Mouse (Mus musculus) kidney, adult 9 months (tissue): Measurements from ENCODE around the gene Cdc42.

Source experiments
- DNase-seq: peaks from one replicate; pipeline ENCODE4 v3.0.0; 2022

The Cdc42 gene

GRCm38 (mm10) chr4:137369954-137370750 lies 12.6 kb upstream of the Cdc42 start:
- DNase-seq, result peak; percentile 70

- DNase-seq, result no peak
Observed at GRCm38 (mm10) chr4:137368198-137368597, 10.7 kb upstream of the Cdc42 start.

DNA sequence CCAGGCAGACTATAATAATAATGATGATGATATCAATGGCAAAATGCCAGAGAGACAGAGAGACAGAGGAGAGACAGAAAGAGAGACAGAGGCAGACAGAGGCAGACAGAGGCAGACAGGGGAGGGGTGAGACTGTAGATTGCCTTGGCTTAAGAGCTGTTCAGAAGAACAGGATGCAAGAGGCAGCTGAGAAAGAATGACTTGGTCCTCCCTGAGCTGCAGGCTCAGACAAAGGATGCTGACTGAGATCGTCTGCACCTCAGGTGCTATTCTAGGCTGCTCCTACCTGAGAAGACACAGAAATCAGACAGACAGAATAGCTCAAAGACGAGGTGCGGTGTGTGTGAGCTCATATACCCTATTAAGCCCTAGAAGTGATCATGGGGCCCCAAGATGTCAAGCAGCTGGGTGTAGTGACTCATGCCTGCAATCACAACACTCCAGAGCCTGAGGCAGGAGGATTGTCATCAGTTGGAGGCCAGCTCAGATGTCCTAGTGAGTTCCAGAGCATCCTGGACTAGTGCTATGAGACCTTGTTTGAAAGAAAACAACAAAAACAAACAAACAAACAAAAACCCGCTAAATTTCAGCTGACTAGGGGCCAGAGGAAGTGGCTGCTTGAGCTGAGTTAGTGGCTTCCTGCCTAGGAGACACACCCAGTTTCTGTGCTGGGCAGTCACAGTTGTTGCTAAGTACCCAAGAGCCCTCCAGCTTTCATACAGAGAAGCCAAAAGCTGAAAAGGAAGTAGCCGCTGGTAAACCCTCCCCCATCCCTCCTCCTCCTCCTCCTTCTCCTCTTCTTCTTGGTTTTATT lies 10.0 kb upstream of the Cdc42 start:
- peak; percentile 57 for DNase-seq

DNA sequence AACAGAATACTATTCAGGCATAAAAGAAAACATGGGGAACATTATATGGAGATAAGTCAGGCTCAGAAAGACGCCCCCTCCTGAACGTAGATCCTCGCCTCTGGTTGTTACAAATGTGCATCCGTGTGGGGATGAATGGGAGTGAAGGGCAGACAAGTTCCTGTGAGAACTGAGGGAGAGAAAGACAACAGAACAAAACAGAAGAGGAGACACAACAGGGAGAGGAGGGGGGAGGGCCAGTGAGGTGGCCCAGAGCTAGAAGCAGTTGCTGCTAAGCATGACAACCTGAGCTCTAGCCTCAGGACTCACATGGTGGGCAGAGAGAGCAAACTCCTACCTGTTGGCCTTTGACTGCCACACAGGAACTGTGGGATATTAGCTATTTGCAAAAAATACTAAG lies 8.6 kb upstream of the Cdc42 start:
- no peak for DNase-seq

- DNase-seq, result no peak
Observed at GRCm38 (mm10) chr4:137365356-137366062, 8.0 kb upstream of the Cdc42 start.

GRCm38 (mm10) chr4:137364826-137365225 lies 7.3 kb upstream of the Cdc42 start:
- no peak for DNase-seq

DNA sequence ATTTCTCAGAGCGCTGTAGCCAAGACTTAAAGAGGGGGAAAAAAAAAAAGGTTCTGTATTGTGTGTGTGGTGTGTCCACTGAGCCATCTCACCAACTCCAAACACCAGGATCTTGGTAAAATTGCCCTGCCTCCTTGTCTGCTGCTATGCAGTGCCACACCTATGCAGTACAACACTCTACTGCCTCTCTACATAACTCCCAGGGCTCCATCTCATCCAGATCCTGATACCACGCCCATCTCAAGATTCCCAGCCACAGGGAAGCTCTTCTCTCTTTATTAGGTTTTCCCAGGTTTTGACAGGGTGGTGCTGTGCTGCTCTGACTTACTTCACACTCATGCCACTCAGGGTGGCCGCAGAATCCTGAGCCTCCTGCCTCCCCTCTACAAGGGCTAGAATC lies 3.5 kb upstream of the Cdc42 start:
- DNase-seq, result no peak

GRCm38 (mm10) chr4:137358291-137359002 lies 927 bp upstream of the Cdc42 start:
- DNase-seq, result no peak

DNA sequence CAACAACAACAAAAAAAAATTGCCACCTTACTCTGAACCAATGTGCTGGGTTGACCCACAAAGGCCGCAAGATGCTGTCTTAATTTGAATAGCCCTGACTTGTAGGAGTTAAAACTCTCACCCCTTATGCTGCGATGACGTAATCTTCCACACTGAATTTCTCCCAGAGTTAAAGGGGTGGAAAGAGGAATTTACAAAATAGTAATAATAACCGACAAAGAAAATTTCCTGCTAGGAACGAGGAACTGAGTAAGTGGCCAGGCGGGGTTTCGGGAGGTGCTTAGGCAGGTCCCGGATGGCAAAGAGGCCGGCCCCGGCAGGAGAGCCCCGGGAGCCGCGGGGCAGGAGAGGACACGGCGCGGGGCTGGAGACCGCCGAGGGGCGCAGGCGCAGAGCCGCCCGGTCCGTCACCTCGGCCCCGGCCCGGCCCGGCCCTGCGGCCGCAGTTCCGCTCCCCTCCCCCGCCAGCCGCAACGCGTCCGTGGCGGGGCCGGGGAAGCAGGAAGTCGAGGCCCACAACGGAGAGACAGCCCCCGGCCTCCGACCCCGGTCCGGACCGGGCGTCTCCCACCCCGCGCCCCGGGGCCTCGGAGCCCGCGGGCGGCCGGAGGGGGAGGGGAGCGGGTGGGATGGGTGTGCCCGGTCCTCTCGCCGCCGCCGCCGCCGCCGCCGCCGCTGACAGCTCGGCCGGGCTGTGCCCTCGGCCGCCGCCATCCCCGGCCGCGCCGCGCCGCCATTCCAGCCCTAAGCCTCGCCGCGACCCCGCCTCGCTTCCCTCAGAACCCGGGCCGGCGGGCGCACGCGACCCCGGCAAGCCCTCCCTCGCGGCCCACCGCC lies 628 bp downstream of the Cdc42 start:
- DNase-seq, result peak; percentile 70

GRCm38 (mm10) chr4:137350627-137351026 lies 6.9 kb downstream of the Cdc42 start:
- no peak for DNase-seq

DNA sequence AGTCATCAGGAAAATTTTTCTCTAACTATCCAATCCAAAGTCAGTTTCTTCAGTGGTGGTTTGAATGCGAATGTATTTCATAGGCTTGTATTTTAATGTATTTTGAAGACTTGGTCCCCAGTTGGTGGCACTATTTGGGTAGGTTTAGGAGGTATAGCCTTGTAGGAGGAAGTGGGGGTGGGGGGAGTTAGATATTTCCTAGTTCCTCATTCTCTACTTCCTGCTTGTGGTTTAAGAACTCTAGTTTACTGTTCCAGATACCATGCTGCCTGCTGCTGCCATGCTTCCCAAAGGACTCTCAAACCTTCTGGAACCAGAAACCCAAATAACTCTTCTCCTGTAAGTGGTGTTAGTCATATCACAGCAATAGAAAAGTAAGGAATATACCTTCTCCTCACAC lies 11.7 kb downstream of the Cdc42 start:
- no peak for DNase-seq

- no peak for DNase-seq
Observed at GRCm38 (mm10) chr4:137345112-137345511, 12.4 kb downstream of the Cdc42 start.

GRCm38 (mm10) chr4:137342816-137343215 lies 14.7 kb downstream of the Cdc42 start:
- no peak for DNase-seq

DNA sequence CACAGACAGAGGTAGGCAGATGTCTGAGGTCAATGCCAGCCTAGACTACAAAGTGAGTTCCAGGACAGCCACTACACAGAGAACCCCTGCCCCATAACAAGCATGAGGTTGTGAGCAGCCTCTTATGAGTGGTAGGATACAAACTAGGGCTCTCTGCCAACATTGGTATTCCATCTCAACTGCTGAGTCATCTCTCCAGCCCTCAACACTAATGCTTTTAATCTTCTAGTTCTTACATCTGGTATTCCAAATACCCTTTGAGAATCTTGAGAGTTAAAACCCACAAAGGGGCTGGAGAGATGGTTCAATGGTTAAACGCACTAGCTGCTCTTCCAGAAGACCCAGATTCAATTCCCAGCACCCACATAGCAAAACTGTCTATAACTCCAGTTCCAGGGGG lies 18.1 kb downstream of the Cdc42 start:
- no peak for DNase-seq

DNA sequence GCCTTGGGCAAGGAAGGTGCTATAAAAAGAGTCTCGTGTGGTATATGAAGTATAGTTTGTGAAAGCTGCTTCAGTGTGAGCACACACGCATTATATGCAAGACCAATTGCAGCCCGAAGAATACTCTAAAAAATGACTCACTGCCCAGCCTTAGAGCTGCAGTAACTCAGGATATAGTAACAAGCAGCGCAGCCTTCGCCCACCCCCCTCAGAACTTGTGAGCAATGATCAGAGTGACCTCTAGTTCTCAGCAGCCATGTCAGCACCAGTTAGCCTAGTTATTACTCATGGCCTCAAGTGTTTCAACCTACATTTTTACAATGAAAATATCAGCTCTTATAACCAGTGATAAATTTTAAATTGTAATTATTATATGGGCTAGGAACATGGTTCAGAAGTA lies 21.1 kb downstream of the Cdc42 start:
- no peak for DNase-seq

DNA sequence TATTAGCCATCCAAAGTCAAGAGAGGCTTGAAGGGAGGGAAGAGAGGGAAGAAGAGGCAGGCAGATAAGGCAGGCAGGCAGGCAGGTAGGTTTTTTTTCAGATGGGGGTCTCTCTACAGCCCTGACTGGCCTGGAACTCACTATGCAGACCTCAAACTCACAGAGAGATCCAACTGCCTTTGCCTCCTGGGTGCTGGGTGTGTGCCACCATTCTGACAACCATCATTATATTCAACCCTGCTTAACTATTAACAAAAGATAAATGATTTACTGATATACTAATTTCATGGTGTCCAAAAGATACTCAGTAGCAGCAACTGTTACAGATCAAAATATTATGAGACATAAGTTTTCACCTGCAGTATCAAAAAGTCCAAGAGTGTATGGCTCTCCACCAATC lies 25.5 kb downstream of the Cdc42 start:
- peak; percentile 75 for DNase-seq

- DNase-seq, result peak; percentile 32
Observed at GRCm38 (mm10) chr4:137326494-137326893, 31.0 kb downstream of the Cdc42 start.

DNA sequence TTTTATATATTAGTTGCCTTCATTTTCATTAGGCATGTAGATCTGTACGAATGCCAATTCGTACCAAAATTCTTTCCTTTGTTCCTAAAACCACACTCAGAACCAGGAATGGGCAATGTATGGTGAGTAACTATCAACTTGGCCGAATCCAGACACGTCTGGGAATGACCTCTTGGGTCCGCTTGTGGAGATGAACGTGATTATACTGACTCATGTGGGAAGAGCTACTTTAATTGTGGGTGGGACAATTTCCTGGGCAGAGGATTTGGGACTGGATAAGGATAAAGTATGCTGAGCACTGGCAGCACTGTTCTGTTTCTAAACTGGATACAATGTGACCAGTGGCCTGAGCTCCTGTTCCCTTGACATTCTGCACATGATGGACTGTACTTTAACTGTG lies 32.6 kb downstream of the Cdc42 start:
- DNase-seq, result no peak

DNA sequence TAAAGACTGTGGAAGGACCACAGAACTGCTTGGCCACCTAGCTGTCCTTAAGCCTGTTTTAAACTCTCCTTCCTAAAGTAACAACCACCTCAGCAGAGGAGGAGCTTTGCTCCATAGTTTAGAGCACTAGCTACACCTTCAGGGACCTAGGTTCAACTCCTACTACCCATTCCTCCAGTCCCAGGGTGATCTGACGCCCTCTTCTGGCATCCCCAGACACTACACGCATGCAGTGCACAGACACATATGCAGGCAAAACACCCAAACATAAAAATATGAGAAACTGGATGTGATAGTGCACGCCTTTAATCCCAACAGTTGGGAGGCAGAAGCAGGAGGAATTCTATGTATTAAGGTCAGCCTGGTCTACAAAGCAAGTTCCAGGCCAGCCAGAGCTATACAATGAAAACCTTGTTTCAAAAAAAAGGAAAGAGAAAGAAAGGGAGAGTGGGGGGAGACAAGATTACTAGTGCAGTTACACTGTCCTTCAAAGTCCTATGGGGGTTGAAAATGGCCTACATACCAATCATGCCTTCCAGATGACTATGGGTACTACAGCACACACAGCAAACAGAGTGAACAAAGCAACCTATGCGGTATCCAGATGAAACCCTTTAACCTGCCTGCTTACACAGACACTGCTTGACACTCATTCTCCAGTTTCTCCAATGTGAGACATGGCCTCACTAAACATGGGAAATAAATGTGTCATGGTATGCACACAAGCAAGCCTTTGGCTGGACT lies 41.3 kb downstream of the Cdc42 start:
- DNase-seq, result no peak

GRCm38 (mm10) chr4:137315061-137315460 lies 42.5 kb downstream of the Cdc42 start:
- no peak for DNase-seq

GRCm38 (mm10) chr4:137314561-137314960 lies 43.0 kb downstream of the Cdc42 start:
- no peak for DNase-seq
